Mouse (Mus musculus): ENCODE measurements at regions not wholly inside any gene's neighbourhood (a gene's known extent, or its start where the extent isn't known, plus 50 kb on each side); places are given as distances from the start of the nearest gene placed in this dataset.

- DNase-seq = no peak
Measured at GRCm38 (mm10) chr8:104051540-104051882, 49.9 kb upstream of the Cdh5 start.
